Mouse (Mus musculus) thymus, postnatal 10 days (tissue): ENCODE results near the gene Uty.

Source experiments
- DNase-seq, 2 experiments: peaks; one replicate each; pipeline ENCODE4 v3.0.0; 2021; ENCODE audit warnings: low spot score in 2 of 2

The Uty gene

DNA sequence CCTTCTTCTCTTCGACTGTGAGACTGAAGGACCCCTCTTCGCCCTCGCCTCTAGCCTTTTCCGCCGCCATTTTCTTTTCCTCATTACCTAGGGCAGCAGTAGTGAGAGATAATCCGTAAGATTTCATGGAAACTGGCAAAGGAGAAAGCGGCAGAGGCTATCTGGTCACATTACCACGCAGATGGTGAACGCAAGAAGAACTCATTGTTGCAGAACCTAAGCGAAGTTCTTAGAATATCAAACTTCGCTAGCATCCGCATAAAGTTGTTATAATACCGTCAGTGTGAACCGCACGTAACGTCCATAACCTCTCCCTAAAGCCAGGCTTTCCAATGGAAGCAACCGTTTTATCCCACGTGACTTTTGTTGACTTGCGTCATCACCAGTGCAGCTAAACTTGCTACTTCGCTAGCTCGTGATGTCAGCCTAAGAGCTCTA, at the start of gene Uty:
Gene Uty (minus strand): TSS at position 334 of the 438 bp plus-strand sequence.
- DNase-seq: peak in 1 of 2 experiments; percentile 43

DNA sequence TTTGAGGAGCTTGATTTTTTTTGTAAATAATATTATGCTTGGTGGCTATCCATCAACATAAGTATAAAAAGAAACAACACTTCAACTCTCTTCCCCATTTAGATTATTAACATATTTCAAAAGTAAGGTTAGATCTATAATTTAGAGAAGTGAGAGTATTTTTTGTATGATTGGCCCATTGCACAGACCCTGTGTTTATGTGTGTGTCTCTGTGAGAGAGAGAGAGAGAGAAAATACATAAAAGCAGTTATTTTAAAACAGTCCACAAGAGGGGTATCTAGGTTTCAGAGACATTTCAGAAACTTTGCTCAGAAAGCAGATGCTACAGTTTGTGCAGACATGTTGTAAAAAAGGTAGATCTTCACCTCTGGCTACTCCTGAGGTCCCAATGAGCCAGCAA, 48.1 kb upstream of the Uty start:
- DNase-seq: no peak

DNA sequence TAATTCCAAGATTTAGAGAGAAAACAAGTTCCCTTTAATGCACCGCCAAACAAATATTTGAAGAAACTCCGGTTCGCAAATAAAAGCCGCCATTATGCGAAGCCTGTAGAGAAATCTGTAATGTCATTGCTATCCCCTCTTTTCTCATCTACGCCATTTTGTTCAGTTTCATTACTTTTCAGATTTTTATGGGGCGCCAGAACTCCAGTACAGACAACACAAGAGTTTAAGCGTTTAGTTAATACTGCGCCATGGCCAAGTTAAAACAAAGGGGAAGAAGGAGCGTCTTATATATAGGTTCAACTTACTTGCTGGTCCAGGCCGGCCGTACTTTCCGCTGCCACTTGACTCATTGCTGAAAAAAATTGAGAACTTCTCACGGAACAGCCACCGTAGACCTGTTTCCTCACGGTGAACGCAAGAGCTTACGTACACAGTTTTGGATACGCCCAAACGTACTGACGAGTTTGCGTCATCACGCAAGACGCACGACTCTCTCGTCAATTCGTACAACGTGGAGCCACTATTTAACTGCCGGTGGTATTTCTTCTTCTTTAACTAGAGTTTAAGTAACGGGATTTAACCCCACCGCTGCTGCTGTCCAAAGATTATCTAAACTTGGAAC, 40.7 kb upstream of the Uty start, which contains the start of gene Ddx3y:
Gene Ddx3y (minus strand): TSS at position 459 of the 625 bp plus-strand sequence.
- DNase-seq: peak in 1 of 2 experiments; percentile 51

DNA sequence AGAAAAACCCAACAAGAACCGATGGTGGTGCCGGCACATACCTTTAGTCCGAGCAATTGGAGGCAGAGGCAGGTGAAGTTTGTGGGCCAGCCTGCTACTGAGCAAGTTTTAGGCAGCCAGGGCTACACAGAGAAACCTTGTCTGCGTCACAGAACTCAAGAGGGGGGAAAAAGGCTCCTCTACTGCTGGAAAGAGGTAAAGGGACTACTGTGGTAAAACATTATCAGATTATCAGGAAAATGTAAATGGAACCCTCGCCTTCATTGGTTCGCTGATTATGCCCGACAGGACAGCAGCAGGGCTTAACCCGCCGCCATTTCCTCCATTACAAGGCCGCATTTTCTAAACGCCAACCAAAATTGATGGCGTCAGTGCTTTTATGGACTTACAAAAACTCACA, 40.2 kb upstream of the Uty start:
- DNase-seq: peak in 1 of 2 experiments; percentile 2

DNA sequence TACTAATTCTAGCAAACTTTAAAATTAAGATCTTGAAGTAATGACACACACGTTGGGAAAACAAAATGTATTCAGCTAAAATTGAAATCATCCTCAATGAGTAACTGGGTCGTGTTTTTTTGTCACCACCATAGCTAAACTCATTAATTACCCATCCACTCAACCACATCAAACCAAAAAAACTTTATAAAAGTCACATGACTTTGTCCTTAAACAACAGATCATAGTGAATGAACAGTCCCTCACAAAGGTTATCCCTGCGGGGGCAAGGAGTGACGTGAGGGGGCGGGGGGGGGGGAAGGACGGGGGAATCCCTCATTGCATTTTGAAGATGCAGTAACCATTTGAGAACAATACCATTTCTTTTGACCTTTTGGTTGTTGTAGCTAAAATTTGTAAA, 558 bp upstream of the Uty start:
- DNase-seq: no peak

DNA sequence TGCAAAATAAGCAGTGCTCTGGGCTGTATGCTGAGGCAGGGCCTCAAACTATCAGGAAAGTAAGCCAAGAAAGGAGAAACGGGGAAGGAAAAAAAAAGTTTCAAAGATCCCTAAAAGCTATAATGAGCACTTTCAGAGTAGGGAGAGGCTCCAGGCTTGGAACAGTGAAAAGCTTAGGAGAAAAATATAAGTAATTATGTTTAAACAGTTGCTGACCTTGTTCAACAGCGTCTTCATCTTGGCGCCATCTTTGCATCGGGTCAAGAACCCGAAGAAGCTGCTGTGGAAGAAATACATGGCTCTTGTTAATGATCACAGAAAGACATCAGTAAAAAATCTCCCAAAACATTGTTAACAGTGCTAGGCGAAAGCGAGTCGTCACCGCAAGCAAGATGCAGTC, 619 bp downstream of the Uty start:
- DNase-seq: no peak

DNA sequence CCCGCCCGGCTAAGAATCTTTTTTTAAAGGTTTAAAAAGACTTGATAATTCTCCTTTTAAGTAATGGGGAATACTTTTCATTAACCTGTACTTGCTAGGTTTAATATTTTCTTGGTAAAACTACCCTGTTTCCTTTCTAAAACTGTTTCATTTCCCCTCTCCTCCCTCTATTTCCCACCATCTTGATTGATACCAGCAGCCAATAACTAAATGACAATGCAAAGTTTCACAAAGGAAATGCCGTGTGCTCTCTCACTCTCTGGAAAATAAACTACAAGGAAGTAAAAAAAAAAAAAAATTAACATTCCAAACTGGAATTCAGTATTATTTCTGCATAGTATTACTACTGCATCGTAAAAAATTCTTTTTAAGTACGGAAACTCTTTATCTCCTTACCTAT, 1.1 kb downstream of the Uty start:
- DNase-seq: no peak

DNA sequence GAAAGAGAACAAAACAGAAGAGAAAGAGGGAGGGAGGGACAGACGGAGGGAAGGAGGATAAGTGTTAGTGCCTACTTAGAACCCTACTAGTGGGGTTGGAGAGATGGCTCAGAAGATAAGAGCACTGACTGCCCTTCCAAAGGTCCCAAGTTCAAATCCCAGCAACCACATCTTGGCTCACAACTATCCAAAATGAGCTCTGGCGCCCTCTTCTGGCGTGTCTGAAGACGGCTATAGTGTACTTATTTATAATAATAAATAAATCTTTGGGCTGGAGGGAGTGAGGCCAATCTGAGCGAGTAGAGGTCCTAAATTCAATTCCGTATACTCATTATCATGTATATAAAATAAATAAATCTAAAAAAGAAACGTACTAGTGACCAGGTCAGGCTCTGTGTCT, 25.6 kb downstream of the Uty start:
- peak in 1 of 2 experiments; percentile 7 for DNase-seq

DNA sequence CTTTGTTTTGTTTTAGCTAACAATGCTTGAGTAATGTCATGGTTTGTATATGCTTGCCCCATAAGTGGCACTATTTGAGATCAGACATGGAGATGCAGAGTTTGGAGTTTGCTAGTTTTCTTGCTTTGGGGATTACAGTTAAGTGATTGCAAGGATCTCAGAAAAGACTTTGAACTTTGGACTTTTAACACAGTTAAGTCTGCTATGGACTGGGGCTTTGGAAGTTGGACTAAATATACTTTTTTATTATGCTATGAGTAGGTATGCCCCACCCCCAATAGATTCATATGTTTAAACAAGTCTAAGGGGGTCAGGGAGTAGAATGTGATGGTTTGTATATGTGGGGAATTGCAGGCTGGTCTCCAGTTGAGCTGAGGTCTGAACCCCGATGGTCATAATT, 67.1 kb downstream of the Uty start:
- DNase-seq: no peak

DNA sequence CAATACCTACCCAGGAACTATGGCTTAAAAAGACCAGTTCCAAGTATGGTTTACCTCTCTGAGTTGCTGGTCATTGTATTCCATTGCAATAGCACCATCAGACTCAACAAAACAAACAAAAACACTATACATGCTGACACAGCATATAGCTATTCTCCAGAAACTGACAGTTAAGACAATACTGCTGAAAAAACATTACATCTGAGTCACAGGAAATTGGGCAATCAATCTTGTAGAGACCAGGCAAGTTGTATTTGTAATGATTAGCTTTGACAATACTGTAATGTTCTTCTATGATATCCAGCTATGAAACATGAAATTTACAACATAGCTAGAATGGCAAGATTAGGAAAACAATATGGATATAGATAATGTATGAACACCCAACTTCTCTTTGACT, 82.5 kb downstream of the Uty start:
- no peak for DNase-seq

DNA sequence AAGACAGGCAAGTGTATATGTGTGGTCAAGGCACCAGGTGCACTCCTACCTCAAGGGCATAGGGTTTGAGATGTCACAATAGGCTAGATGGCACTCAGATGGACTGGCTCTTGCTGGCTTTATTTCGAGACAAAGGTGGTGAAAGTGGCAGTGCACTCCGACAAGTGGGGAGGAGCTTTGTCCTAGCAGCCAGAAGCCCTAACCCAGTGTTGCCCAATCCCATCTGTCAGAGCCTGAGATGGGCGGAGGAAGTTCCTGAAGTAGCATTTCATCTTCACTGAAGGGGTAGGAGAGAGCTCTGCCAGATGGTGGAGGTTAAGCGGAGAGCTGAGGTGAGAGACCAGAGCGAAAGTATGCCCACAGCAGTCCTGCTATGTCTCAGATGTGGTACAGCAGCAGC, 129.4 kb downstream of the Uty start:
- no peak for DNase-seq

DNA sequence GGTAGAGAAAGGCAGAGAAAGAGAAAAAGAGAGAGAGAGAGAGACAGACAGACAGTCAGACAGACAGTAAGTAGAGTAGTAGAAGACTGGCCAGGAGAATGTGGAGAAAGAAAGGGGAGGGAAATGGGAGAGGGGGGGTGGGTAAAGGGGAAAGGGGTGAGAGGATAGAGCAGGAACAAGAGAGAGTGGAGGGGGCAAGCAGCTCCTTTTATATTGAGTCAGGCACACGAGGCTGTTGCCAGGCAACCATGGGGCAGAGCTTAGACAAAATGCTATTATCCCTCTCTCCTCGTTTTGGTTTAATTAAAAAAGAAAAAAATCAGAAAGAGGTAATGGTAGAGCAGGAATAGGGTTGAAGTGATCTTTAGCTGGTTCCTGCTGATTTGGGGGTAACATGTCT, 131.5 kb downstream of the Uty start:
- DNase-seq: no peak
